Mouse (Mus musculus) limb, embryonic 11.5 days (tissue): ENCODE data around the gene Elmo1. TPM values are rescaled to one million over a fixed set of nuclear protein-coding genes. Genes with fewer than 3 reads are reported as not detected.

Experiments
- ATAC-seq: fragments of 200-750 bp; cut with Nextera tagmentation; 2 replicates; pipeline ENCODE4 v1.8.0; 2017; ENCODE audit warnings: low read depth; ENCODE audit not compliant: insufficient number of reproducible peaks, low FRiP score, low TSS enrichment
- DNase-seq: peaks from one replicate; pipeline ENCODE4 v3.0.0-alpha.2; 2015; ENCODE audit warnings: low spot score
- H3K27ac ChIP-seq: fragments of 300-500 bp; sonication (generic); replicated peaks from 2 replicates; pipeline ENCODE4 v1.5.1; 2014; ENCODE audit warnings: low read depth, mild to moderate bottlenecking, low read length
- H3K27me3 ChIP-seq: fragments of 300-500 bp; sonication (generic); 2 replicates; pipeline ENCODE4 v1.6.1; 2014; ENCODE audit warnings: mild to moderate bottlenecking, low read length, mixed read lengths; ENCODE audit not compliant: control insufficient read depth, insufficient read depth
- H3K36me3 ChIP-seq: fragments of 300-500 bp; sonication (generic); 2 replicates; pipeline ENCODE4 v1.6.1; 2014; ENCODE audit warnings: mild to moderate bottlenecking, low read length, moderate library complexity, mixed read lengths; ENCODE audit not compliant: control insufficient read depth, insufficient read depth
- H3K4me1 ChIP-seq: fragments of 300-500 bp; sonication (generic); 2 replicates; pipeline ENCODE4 v1.6.1; 2014; ENCODE audit warnings: low read length, mixed read lengths; ENCODE audit not compliant: control insufficient read depth, insufficient read depth
- H3K4me2 ChIP-seq: fragments of 300-500 bp; sonication (generic); 2 replicates; pipeline ENCODE4 v1.6.1; 2014; ENCODE audit warnings: low read depth, mild to moderate bottlenecking, moderate library complexity; ENCODE audit not compliant: severe bottlenecking
- H3K4me3 ChIP-seq: fragments of 300-500 bp; sonication (generic); 2 replicates; pipeline ENCODE4 v1.5.1; 2014; ENCODE audit warnings: low read depth, low read length
- H3K9ac ChIP-seq: fragments of 300-500 bp; sonication (generic); 2 replicates; pipeline ENCODE4 v1.6.1; 2014; ENCODE audit warnings: mild to moderate bottlenecking, low read length
- H3K9me3 ChIP-seq: fragments of 300-500 bp; sonication (generic); 2 replicates; pipeline ENCODE4 v1.6.1; 2016; ENCODE audit warnings: low read length; ENCODE audit not compliant: control insufficient read depth
- WGBS: fragments of 180-500 bp; shearing (Covaris S2); extraction: QIAGEN DNeasy Blood & Tissue Kit; methylation state at CpG from one replicate; pipeline ENCODE4 v1.1.7; 2014; 5-methylcytosine and 5-hydroxymethylcytosine counted together
- polyA plus RNA-seq: library from polyadenylated mRNA; unstranded; fragments of >200 nt; fragmentation: Nextera tagmentation; extraction: Ambion mirVana; gene quantifications from 2 replicates; pipeline ENCODE4 v1.2.1, GENCODE M21; 2014

The Elmo1 gene
- polyA plus RNA-seq, 1 experiment from 2014 or later, result 9.6 TPM

DNA sequence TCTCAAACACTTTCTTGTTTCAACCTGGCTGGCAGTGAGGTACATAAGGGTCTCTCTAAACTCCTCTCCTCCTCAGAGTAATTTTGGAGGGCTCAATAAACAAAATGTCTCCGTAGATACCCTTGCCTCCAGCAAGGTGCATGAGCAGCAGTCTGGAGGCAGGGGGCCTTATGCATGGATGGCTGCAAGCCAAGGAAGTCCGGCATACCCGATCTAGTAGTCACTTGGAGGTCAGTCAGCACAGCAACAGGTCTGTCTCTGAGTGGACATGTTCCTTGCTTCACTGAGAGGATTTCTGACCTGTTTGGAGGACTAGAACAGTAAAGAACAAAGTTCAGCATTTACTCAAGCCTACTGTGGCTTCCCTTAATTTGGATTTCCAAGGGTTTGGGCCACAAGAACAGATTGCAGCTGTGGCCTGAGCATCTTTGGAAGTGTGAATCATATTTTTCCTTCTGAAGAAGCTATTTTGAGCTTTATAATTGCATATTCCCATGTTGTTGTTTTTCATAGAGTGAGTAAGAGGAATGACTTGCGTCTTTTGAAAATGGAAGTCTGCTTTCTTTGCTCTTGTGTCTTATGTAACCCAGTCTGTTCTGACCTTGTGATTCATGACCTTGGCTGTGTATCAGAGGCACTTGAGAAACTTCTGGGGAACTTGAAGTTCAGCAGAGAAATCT lies 296.2 kb downstream of the Elmo1 start:
- WGBS, result 85% methylated on average over 4 of the region's 4 CpGs
- no peaks in the 10 kb centered on the region for H3K27me3 ChIP-seq
- ATAC-seq (no peak), DNase-seq (no peak)
- H3K4me1 ChIP-seq, result no peaks in the 10 kb centered on the region
- no peaks in the 10 kb centered on the region for H3K9me3 ChIP-seq
- H3K4me2 ChIP-seq, result no peak overlapping the region
- H3K9ac ChIP-seq, result no peak overlapping the region
- no peaks in the 10 kb centered on the region for H3K36me3 ChIP-seq
- H3K4me3 ChIP-seq, result no peak overlapping the region
- no peak overlapping the region for H3K27ac ChIP-seq

DNA sequence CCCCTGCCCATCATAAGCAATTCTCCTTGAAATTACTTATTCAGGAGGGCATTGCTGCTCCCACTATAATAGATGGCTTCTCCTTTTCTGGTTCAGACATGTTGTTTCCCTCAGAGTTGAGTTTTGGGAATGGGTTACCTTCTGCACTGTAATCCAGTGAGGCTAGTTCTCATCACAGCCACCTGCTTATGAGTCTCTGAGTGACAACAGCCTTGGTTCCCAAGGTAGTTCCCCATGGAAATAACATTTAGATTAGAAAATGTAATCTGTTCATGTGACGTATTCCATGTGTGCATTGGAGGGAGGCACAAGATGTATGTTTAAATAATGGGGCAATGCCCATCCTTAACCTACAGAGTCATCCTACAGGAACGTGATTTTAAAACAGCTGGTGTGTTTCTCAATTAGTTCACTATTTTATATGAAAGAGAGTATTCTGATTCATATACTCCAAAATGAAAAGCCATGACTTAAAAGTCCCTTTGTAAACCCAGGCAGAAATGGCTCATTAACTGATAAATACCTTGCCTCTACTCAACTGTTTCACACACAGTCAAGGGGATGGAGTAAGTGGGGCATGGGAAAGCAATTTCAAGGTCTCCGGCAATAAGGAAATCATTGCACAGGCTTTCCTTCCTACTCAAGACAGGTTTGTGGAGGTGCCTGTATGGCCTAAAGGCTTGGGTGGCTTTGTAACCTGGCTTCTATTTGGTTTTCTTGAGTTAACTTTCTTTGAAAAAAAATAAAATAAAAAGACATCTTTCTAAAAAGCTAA lies 302.6 kb downstream of the Elmo1 start:
- DNase-seq (no peak), ATAC-seq (no peak)
- Histone ChIP-seq H3K9ac (no peak overlapping the region), H3K4me3 (no peak overlapping the region), H3K36me3 (no peaks in the 10 kb centered on the region), H3K27me3 (no peaks in the 10 kb centered on the region), H3K4me2 (no peak overlapping the region), H3K9me3 (no peaks in the 10 kb centered on the region), H3K27ac (no peak overlapping the region), H3K4me1 (no peaks in the 10 kb centered on the region)
- 90% methylated on average over 3 of the region's 3 CpGs for WGBS

DNA sequence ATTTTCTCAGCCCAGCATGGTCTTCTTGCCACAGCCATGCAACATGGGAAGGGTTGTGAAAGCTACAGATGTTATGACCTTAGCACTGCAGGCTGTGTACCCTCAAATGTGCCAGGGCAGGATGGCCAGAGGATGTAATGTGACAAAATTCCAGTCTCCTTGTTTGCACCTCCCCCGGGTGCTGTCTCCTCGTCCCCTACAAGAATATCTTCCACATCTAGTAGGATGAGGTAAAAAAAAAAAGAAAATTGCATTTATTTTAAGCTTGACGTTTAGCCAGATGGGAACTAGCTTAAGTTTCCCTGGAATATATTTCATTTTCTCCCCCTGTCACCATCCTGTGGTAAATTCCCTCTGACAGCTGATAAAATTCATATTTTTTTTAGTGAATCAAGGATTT lies 307.3 kb downstream of the Elmo1 start:
- H3K27ac ChIP-seq, result no peak overlapping the region
- no peaks in the 10 kb centered on the region for H3K9me3 ChIP-seq
- ATAC-seq (no peak), DNase-seq (no peak)
- H3K4me1 ChIP-seq, result no peaks in the 10 kb centered on the region
- no peaks in the 10 kb centered on the region for H3K27me3 ChIP-seq
- no peak overlapping the region for H3K9ac ChIP-seq
- H3K4me3 ChIP-seq, result no peak overlapping the region
- no peaks in the 10 kb centered on the region for H3K36me3 ChIP-seq
- 87% methylated on average over 3 of the region's 3 CpGs for WGBS
- H3K4me2 ChIP-seq, result no peak overlapping the region

DNA sequence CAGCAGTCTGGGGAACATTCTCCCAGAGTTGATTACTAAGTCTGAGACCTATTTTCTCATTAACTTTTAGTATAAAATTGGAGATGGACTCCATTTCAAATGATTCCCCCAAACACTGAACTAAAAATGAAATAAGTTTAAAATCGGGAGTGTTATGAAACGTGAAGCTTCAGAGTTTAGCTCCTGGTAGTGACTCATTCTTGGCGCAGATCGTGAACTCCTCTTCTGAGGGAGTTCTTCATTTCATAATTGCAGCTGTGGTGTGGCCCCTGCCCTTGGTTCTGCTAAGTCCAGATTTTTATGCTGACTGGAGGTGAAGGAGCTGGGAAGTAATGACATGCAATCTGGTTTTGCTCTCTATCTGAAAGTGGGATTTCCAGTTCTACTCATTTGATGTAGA lies 307.9 kb downstream of the Elmo1 start:
- H3K4me2 ChIP-seq, result no peak overlapping the region
- H3K9ac ChIP-seq, result no peak overlapping the region
- H3K4me3 ChIP-seq, result no peak overlapping the region
- no peak for DNase-seq
- H3K27ac ChIP-seq, result no peak overlapping the region
- H3K27me3 ChIP-seq, result no peaks in the 10 kb centered on the region
- H3K9me3 ChIP-seq, result no peaks in the 10 kb centered on the region
- ATAC-seq, result no peak
- no peaks in the 10 kb centered on the region for H3K36me3 ChIP-seq
- 94% methylated on average over 4 of the region's 4 CpGs for WGBS
- no peaks in the 10 kb centered on the region for H3K4me1 ChIP-seq

DNA sequence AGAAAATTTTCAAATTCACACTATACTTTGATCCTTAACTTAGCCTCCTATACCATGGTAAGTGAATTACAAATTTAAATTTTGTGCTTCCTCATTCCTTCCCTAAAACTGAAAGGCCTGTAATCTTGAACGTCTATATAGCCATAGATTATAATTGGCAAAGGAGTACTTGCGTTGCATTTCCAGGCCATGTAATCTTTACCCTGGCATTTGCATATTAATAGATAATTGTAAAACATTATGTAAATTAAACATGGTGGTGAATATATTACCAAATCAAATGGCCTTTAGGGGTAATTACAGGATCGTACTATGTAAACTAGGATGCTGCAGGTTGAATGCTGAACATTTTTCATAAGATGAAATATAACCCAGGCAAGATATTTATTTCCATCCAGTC lies 314.1 kb downstream of the Elmo1 start:
- no peak overlapping the region for H3K4me2 ChIP-seq
- H3K36me3 ChIP-seq, result no peaks in the 10 kb centered on the region
- no peak overlapping the region for H3K27ac ChIP-seq
- no peak overlapping the region for H3K4me3 ChIP-seq
- ATAC-seq, result no peak
- DNase-seq, result no peak
- H3K9me3 ChIP-seq, result no peaks in the 10 kb centered on the region
- no peaks in the 10 kb centered on the region for H3K4me1 ChIP-seq
- 89% methylated on average over 3 of the region's 3 CpGs for WGBS
- no peaks in the 10 kb centered on the region for H3K27me3 ChIP-seq
- no peak overlapping the region for H3K9ac ChIP-seq

DNA sequence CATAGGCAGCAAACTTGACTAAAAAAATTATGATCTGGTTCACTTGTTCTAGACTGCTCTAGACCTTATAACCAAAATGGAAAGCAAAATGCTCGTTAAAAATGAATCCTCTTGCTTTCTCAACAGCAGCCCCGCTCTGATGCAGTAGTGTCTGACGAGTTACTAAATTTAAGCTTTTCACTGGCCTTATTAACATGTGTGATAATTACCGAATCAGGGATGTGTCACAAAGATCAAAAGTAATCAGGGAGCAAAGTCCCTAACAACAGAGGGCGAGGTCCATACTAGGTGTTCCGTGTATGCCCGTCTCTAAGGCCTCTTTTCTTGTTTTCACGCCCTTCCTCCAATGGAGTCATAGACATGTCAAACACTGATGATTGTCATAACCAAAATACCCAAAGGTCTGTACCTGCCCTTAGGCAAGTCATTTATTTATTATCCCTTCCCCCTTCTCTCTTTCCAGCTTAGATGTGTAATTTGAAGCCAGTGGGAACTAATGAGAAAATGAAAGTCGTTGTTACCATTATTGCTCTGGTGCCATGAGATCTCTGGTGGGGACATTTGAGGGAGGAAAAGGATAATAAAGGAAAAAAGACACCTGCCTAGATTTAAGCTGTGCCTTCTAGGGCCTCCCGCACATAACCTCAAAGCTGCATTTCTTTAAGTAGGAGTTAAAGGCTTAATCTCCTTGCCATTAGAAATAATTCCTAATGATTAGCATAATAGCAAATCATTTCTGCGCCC lies 316.2 kb downstream of the Elmo1 start:
- Histone ChIP-seq H3K4me3 (no peak overlapping the region), H3K4me2 (no peak overlapping the region), H3K27me3 (no peaks in the 10 kb centered on the region), H3K36me3 (no peaks in the 10 kb centered on the region), H3K4me1 (no peaks in the 10 kb centered on the region), H3K9ac (no peak overlapping the region), H3K27ac (no peak overlapping the region), H3K9me3 (no peaks in the 10 kb centered on the region)
- ATAC-seq, result no peak
- DNase-seq, result no peak
- 82% methylated on average over 11 of the region's 11 CpGs for WGBS

DNA sequence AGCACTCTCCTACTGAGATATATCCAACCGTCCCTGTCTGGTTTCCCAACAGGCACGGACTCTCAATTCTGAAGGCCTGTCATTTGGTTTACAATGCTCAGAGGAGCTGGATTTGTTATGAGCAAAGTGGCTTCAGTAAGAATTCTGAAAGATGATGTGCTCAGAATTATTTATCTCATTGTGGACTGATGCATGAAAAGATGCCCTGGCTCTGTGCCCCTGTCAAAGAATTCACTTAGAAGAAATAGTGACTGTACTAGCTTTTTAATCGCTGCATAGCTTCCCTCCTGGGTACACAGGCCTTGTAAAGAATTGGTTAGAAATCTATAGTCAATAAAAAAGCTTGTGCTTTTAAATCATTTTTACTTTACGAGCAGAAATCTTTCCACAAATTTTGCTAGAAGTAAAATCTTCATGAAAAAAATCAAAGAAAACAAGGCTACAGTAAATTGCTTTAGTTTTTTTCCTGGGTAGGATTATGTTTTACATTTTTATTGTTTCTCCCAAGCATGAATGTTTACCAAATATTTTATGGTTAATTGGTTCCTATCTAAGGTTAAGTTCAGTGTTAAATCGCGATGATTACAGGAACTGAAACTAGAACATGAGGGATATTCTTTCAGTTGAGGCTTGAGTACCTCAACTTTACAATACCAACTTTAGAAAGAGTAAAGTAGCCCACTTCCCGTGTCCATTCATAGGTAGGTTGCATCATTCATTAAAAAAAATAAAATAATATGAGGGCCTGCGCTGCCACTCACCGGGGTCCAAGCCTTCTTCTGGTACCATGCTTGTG lies 320.1 kb downstream of the Elmo1 start:
- no peaks in the 10 kb centered on the region for H3K9me3 ChIP-seq
- H3K4me3 ChIP-seq, result no peak overlapping the region
- H3K4me1 ChIP-seq, result no peaks in the 10 kb centered on the region
- DNase-seq (no peak), ATAC-seq (no peak)
- H3K27ac ChIP-seq, result no peak overlapping the region
- no peaks in the 10 kb centered on the region for H3K36me3 ChIP-seq
- no peaks in the 10 kb centered on the region for H3K27me3 ChIP-seq
- no peak overlapping the region for H3K9ac ChIP-seq
- WGBS, result 90% methylated on average over 9 of the region's 9 CpGs
- H3K4me2 ChIP-seq, result no peak overlapping the region
